Mouse (Mus musculus): ENCODE measurements around the gene Ttbk2.

GRCm38 (mm10) chr2:120731167-120731862, 119.1 kb downstream of the Ttbk2 start:
- no peak for TF ChIP-seq CHD2 (IDR thresholded peaks at IDR 0.05; ENCODE audit: low read depth, low read length)
- no peak for TF ChIP-seq ZC3H11A (IDR thresholded peaks at IDR 0.05; ENCODE audit: borderline replicate concordance, low read depth, low read length)
- no peak for TF ChIP-seq MAFK (IDR thresholded peaks at IDR 0.05; ENCODE audit: insufficient read depth, low read depth, low read length)

All from ES-E14 (cell line).